10 mouse cellular contexts compared by ENCODE assay signal in genomic region chr14:34818387-34818980, GRCm38 (mm10). TPM values are rescaled to one million over a fixed set of nuclear protein-coding genes. Genes with fewer than 3 reads are reported as not detected.
DNase-seq lines count a peak whose midpoint lies in the region; ATAC-seq and TF ChIP-seq lines count a peak whose summit lies in the region.
"Had no signal": no experiment of that assay in that cellular context is flagged by ENCODE, and none has a peak within 500 bp of the region (broad histone marks: within the 10 kb centered on the region; RNA-seq: fewer than 3 reads in every experiment).

No protein-coding gene starts in this region.

- no peaks in the 10 kb centered on the region for H3K9me3 ChIP-seq in kidney, embryonic 15.5 days (replicated peaks)
- no peaks in the 10 kb centered on the region for H3K9me3 ChIP-seq in forebrain, embryonic 16.5 days (ENCODE audit: control insufficient read depth, low read length)
- no peaks in the 10 kb centered on the region for H3K9me3 ChIP-seq in midbrain, embryonic 14.5 days (ENCODE audit: control insufficient read depth, low read length)

- no peak for TF ChIP-seq CTCF in cortical plate, adult 2 months (IDR thresholded peaks at IDR 0.05; ENCODE audit: extremely low read depth, insufficient read depth, low read length)

- H3K9ac ChIP-seq in kidney, embryonic 15.5 days, result no peak overlapping the region
- peak overlapping the region; percentile 81 for H3K9ac ChIP-seq in forebrain, embryonic 16.5 days (replicated peaks; ENCODE audit: low read depth, low read length)
- peak overlapping the region; percentile 77; the same call in 1 of the 2 replicates for H3K9ac ChIP-seq in midbrain, embryonic 14.5 days (replicated peaks; ENCODE audit: low read length)

- DNase-seq in kidney, postnatal 4 days, result no peak
- peak; percentile 24 for DNase-seq in midbrain, embryonic 14.5 days
- no peak for DNase-seq in adrenal gland, adult 18-20 months (ENCODE audit: low spot score in 2 of 2)
- no peak for DNase-seq in spleen, adult 18-20 months
- no peak for DNase-seq in adrenal gland, adult 8-10 months

- WGBS in kidney, embryonic 15.5 days, result 5% methylated on average over 9 of the region's 9 CpGs
- 5% methylated on average over 9 of the region's 9 CpGs for WGBS in forebrain, embryonic 16.5 days
- WGBS in midbrain, embryonic 14.5 days, result 6% methylated on average over 9 of the region's 9 CpGs

- no peaks in the 10 kb centered on the region for H3K36me3 ChIP-seq in kidney, embryonic 15.5 days
- no peaks in the 10 kb centered on the region for H3K36me3 ChIP-seq in forebrain, embryonic 16.5 days (ENCODE audit: control insufficient read depth, insufficient read depth)
- no peaks in the 10 kb centered on the region for H3K36me3 ChIP-seq in midbrain, embryonic 14.5 days (ENCODE audit: control insufficient read depth, insufficient read depth, low read length)

- H3K4me1 ChIP-seq in kidney, embryonic 15.5 days, result peaks cover 40% of the 10 kb centered on the region
- H3K4me1 ChIP-seq in cortical plate, adult 2 months (ENCODE audit: control insufficient read depth, insufficient read depth, low read length), result peaks cover 6% of the 10 kb centered on the region
- peaks cover 29% of the 10 kb centered on the region for H3K4me1 ChIP-seq in forebrain, embryonic 16.5 days (replicated peaks; ENCODE audit: control insufficient read depth, insufficient read depth, low read length)
- H3K4me1 ChIP-seq in midbrain, embryonic 14.5 days (ENCODE audit: control insufficient read depth, insufficient read depth, low read length), result peaks cover 21% of the 10 kb centered on the region

- ATAC-seq in kidney, embryonic 15.5 days (replicated peaks; ENCODE audit: low FRiP score), result no peak
- no peak for ATAC-seq in forebrain, embryonic 16.5 days
- no peak for ATAC-seq in midbrain, embryonic 14.5 days (ENCODE audit: low FRiP score, low TSS enrichment)

- peak overlapping the region; percentile 52 for H3K4me3 ChIP-seq in kidney, embryonic 15.5 days (replicated peaks)
- peak overlapping the region; percentile 70; the same call in 1 of the 2 replicates for H3K4me3 ChIP-seq in cortical plate, adult 2 months (ENCODE audit: insufficient read depth, low read length)
- peak overlapping the region; percentile 72 for H3K4me3 ChIP-seq in forebrain, embryonic 16.5 days (replicated peaks; ENCODE audit: low read length)
- peak overlapping the region; percentile 69 for H3K4me3 ChIP-seq in midbrain, embryonic 14.5 days (replicated peaks; ENCODE audit: low read depth, low read length)

- no peak overlapping the region for H3K27ac ChIP-seq in kidney, embryonic 15.5 days
- no peak overlapping the region for H3K27ac ChIP-seq in cortical plate, adult 2 months (ENCODE audit: insufficient read depth, low read length)
- no peak overlapping the region for H3K27ac ChIP-seq in forebrain, embryonic 16.5 days (ENCODE audit: low read length)
- no peak overlapping the region for H3K27ac ChIP-seq in midbrain, embryonic 14.5 days (replicated peaks; ENCODE audit: low read depth, low read length)

- peak overlapping the region; percentile 80; the same call in 1 of the 2 replicates for H3K4me2 ChIP-seq in kidney, embryonic 15.5 days
- peak overlapping the region; percentile 84 for H3K4me2 ChIP-seq in forebrain, embryonic 16.5 days (ENCODE audit: low read length)
- peak overlapping the region; percentile 93 for H3K4me2 ChIP-seq in midbrain, embryonic 14.5 days (ENCODE audit: low read length)

- TF ChIP-seq POLR2A in cortical plate, adult 2 months (IDR thresholded peaks at IDR 0.05; ENCODE audit: extremely low read depth, insufficient read depth, low read length), result no peak

- H3K27me3 ChIP-seq in kidney, embryonic 15.5 days, result peaks cover 93% of the 10 kb centered on the region
- peaks cover 51% of the 10 kb centered on the region for H3K27me3 ChIP-seq in forebrain, embryonic 16.5 days (replicated peaks; ENCODE audit: control insufficient read depth, insufficient read depth, low read length)
- peaks cover 43% of the 10 kb centered on the region for H3K27me3 ChIP-seq in midbrain, embryonic 14.5 days (ENCODE audit: control insufficient read depth, insufficient read depth, low read length)

RNA-seq across cellular contexts. Expression of gene Grid1, which starts 1.4 kb away (rescaled TPM):
- 0.67 and 0.81 TPM in 2 replicates for polyA plus RNA-seq in kidney, embryonic 15.5 days (2015; fragmentation: Nextera tagmentation; extraction: Ambion mirVana)
- 22.3 and 22.7 TPM in 2 replicates for polyA plus RNA-seq in cortical plate, adult 2 months (2012; rRNA removed)
- 2.3 and 4.5 TPM in 2 replicates for polyA plus RNA-seq in forebrain, embryonic 16.5 days (2015; fragmentation: Nextera tagmentation; extraction: Ambion mirVana)
- 4.9 and 5.1 TPM in 2 replicates for polyA plus RNA-seq in midbrain, embryonic 14.5 days (2014; fragmentation: Nextera tagmentation; extraction: Ambion mirVana)
- total RNA-seq in adrenal gland, adult 18-20 months (2021), result 1 to 10 TPM in 1 of 2 experiments, under 1 TPM in 1; 0.80 to 1.1 TPM
- total RNA-seq in adrenal gland, adult 8-10 months (2022), result 1 to 10 TPM; 1.3 to 1.7 (median 1.4) TPM
- total RNA-seq: gastrocnemius, adult 18-20 months had no signal
- polyA plus RNA-seq: small intestine, adult 2 months had no signal
